Mouse (Mus musculus) embryonic facial prominence, embryonic 12.5 days (tissue): ENCODE data around the gene Vmn2r-ps159. TPM values are rescaled to one million over a fixed set of nuclear protein-coding genes. Genes with fewer than 3 reads are reported as not detected.
"Not testable (repeated sequence)": the region's sequence is repeated elsewhere in the genome, so short reads cannot be mapped to it uniquely, and the experiment has no call there.

Experiments
- ATAC-seq: fragments of 200-750 bp; cut with Nextera tagmentation; 2 replicates; pipeline ENCODE4 v1.8.0; 2017; ENCODE audit not compliant: insufficient number of reproducible peaks, insufficient read depth, low FRiP score, low TSS enrichment
- H3K27ac ChIP-seq: fragments of 300-500 bp; sonication (generic); 2 replicates; pipeline ENCODE4 v1.5.1; 2016; ENCODE audit warnings: mild to moderate bottlenecking
- H3K27me3 ChIP-seq: fragments of 300-500 bp; sonication (generic); 2 replicates; pipeline ENCODE4 v1.6.1; 2016; ENCODE audit warnings: mild to moderate bottlenecking, moderate library complexity
- H3K36me3 ChIP-seq: fragments of 300-500 bp; sonication (generic); 2 replicates; pipeline ENCODE4 v1.6.1; 2016; ENCODE audit warnings: mild to moderate bottlenecking
- H3K4me1 ChIP-seq: fragments of 300-500 bp; sonication (generic); 2 replicates; pipeline ENCODE4 v1.6.1; 2016
- H3K4me2 ChIP-seq: fragments of 300-500 bp; sonication (generic); replicated peaks from 2 replicates; pipeline ENCODE4 v1.6.1; 2016; ENCODE audit warnings: mild to moderate bottlenecking, moderate library complexity
- H3K4me3 ChIP-seq: fragments of 300-500 bp; sonication (generic); 2 replicates; pipeline ENCODE4 v1.5.1; 2016; ENCODE audit warnings: mild to moderate bottlenecking
- H3K9ac ChIP-seq: fragments of 300-500 bp; sonication (generic); 2 replicates; pipeline ENCODE4 v1.6.1; 2016; ENCODE audit warnings: mild to moderate bottlenecking, moderate library complexity
- H3K9me3 ChIP-seq: fragments of 300-500 bp; sonication (generic); 2 replicates; pipeline ENCODE4 v1.6.1; 2016; ENCODE audit warnings: mild to moderate bottlenecking, moderate library complexity
- WGBS: fragments of 180-500 bp; shearing (Covaris S2); methylation state at CpG from one replicate; pipeline ENCODE4 v1.1.7; 2016; 5-methylcytosine and 5-hydroxymethylcytosine counted together
- polyA plus RNA-seq: library from polyadenylated mRNA; unstranded; fragments of >200 nt; fragmentation: Nextera tagmentation; extraction: Ambion mirVana; gene quantifications from 2 replicates; pipeline ENCODE4 v1.2.1, GENCODE M21; 2016

Gene Vmn2r-ps159
- not detected in 2 replicates for polyA plus RNA-seq

- not testable (repeated sequence) for ATAC-seq, H3K9ac ChIP-seq, H3K36me3 ChIP-seq, H3K4me2 ChIP-seq, H3K27ac ChIP-seq, H3K27me3 ChIP-seq, H3K4me1 ChIP-seq, H3K9me3 ChIP-seq, H3K4me3 ChIP-seq
- WGBS, result 69% methylated on average over 3 of the region's 3 CpGs
These were observed at the start of gene Vmn2r-ps159 for GRCm38 (mm10) chr4:156330803-156331202. TSS of gene Vmn2r-ps159 (plus strand) at chr4:156331103.

- H3K9me3 ChIP-seq, result peaks cover 22% of the 10 kb centered on the region
- H3K27me3 ChIP-seq, H3K4me2 ChIP-seq, H3K4me1 ChIP-seq, H3K9ac ChIP-seq, H3K36me3 ChIP-seq, H3K4me3 ChIP-seq, H3K27ac ChIP-seq: not testable (repeated sequence)
- peak; percentile 59; the same call in 1 of the 2 replicates for ATAC-seq
- WGBS, result 79% methylated on average over 4 of the region's 4 CpGs
These were observed 10.9 kb downstream of the Vmn2r-ps159 start for GRCm38 (mm10) chr4:156341601-156342504.

GRCm38 (mm10) chr4:156342569-156343325 is 11.8 kb downstream of the Vmn2r-ps159 start:
- 79% methylated on average over 2 of the region's 2 CpGs for WGBS
- no peak overlapping the region for H3K27ac ChIP-seq
- H3K4me3 ChIP-seq, result no peak overlapping the region
- ATAC-seq, result peak; percentile 86
- no peak overlapping the region for H3K9ac ChIP-seq
- H3K4me2 ChIP-seq, result no peak overlapping the region
- H3K27me3 ChIP-seq, result no peaks in the 10 kb centered on the region
- H3K4me1 ChIP-seq, result no peaks in the 10 kb centered on the region
- H3K36me3 ChIP-seq, result no peaks in the 10 kb centered on the region
- H3K9me3 ChIP-seq, result peaks cover 22% of the 10 kb centered on the region

GRCm38 (mm10) chr4:156343332-156343731 is 12.4 kb downstream of the Vmn2r-ps159 start:
- no peaks in the 10 kb centered on the region for H3K4me1 ChIP-seq
- H3K9me3 ChIP-seq, result peaks cover 22% of the 10 kb centered on the region
- no peak overlapping the region for H3K9ac ChIP-seq
- peak; percentile 19; the same call in 1 of the 2 replicates for ATAC-seq
- no peak overlapping the region for H3K4me2 ChIP-seq
- H3K4me3 ChIP-seq, result no peak overlapping the region
- no peak overlapping the region for H3K27ac ChIP-seq
- no peaks in the 10 kb centered on the region for H3K36me3 ChIP-seq
- H3K27me3 ChIP-seq, result no peaks in the 10 kb centered on the region
- 77% methylated on average over 1 of the region's 1 CpGs for WGBS

GRCm38 (mm10) chr4:156356756-156357437 is 26.0 kb downstream of the Vmn2r-ps159 start:
- H3K9me3 ChIP-seq, H3K36me3 ChIP-seq, H3K27me3 ChIP-seq, H3K9ac ChIP-seq, H3K4me3 ChIP-seq, H3K4me1 ChIP-seq, H3K27ac ChIP-seq, H3K4me2 ChIP-seq: not testable (repeated sequence)
- peak; percentile 90 for ATAC-seq
- WGBS, result 67% methylated on average over 3 of the region's 3 CpGs

Other genes starting within 250 kb of the Vmn2r-ps159 start
- gene 9430015G10Rik, start 221.1 kb upstream of the Vmn2r-ps159 start, polyA plus RNA-seq, result 54.8 and 55.5 TPM in 2 replicates
- gene Rnf223, start 200.6 kb upstream of the Vmn2r-ps159 start, polyA plus RNA-seq, result 0.43 and 0.61 TPM in 2 replicates
- 100.0 and 101 TPM in 2 replicates for gene Agrn, start 133.6 kb upstream of the Vmn2r-ps159 start, polyA plus RNA-seq
- gene Isg15, start 130.3 kb upstream of the Vmn2r-ps159 start, polyA plus RNA-seq, result 1.1 and 1.3 TPM in 2 replicates
- gene AW011738, start 127.8 kb upstream of the Vmn2r-ps159 start, polyA plus RNA-seq, result 2.0 and 3.1 TPM in 2 replicates
- gene Perm1, start 115.2 kb upstream of the Vmn2r-ps159 start, polyA plus RNA-seq, result 0.70 and 1.1 TPM in 2 replicates
- gene Plekhn1, start 96.2 kb upstream of the Vmn2r-ps159 start, polyA plus RNA-seq, result 32.5 and 35.7 TPM in 2 replicates
- gene Noc2l, start 95.1 kb upstream of the Vmn2r-ps159 start, polyA plus RNA-seq, result 97.4 and 98.7 TPM in 2 replicates
- 1.1 and 1.3 TPM in 2 replicates for gene Samd11, start 75.4 kb upstream of the Vmn2r-ps159 start, polyA plus RNA-seq